Mouse (Mus musculus): Measurements from ENCODE around the gene Zfp119b.

The Zfp119b gene

GRCm38 (mm10) chr17:55949400-55949799, at the start of gene Zfp119b:
Gene Zfp119b, minus strand, starts transcription at chr17:55949500.
- no peak for DNase-seq (ENCODE audit: low spot score)

- no peak for DNase-seq (ENCODE audit: low spot score)
Measured at GRCm38 (mm10) chr17:55996007-55996406, 46.7 kb upstream of the Zfp119b start.

GRCm38 (mm10) chr17:55990278-55990898, 41.1 kb upstream of the Zfp119b start:
- DNase-seq (ENCODE audit: low spot score) = no peak

GRCm38 (mm10) chr17:55986030-55986961, 37.0 kb upstream of the Zfp119b start, which contains the start of gene Fsd1:
Gene Fsd1, plus strand, starts transcription at chr17:55986509.
- no peak for DNase-seq (ENCODE audit: low spot score)

- DNase-seq (ENCODE audit: low spot score) = no peak
Measured at GRCm38 (mm10) chr17:55977301-55977700, 28.0 kb upstream of the Zfp119b start.

- DNase-seq (ENCODE audit: low spot score) = peak; percentile 78
Measured at GRCm38 (mm10) chr17:55976255-55976862, 27.1 kb upstream of the Zfp119b start.

- DNase-seq (ENCODE audit: low spot score) = no peak
Measured at GRCm38 (mm10) chr17:55971453-55971852, 22.2 kb upstream of the Zfp119b start.

GRCm38 (mm10) chr17:55969966-55970891, 20.9 kb upstream of the Zfp119b start, which contains the start of gene Shd:
Gene Shd, plus strand, starts transcription at chr17:55970467.
- DNase-seq (ENCODE audit: low spot score) = no peak

GRCm38 (mm10) chr17:55969560-55969959, 20.3 kb upstream of the Zfp119b start:
- no peak for DNase-seq (ENCODE audit: low spot score)

- DNase-seq (ENCODE audit: low spot score) = no peak
Measured at GRCm38 (mm10) chr17:55968210-55968609, 18.9 kb upstream of the Zfp119b start.

- DNase-seq (ENCODE audit: low spot score) = no peak
Measured at GRCm38 (mm10) chr17:55967186-55967585, 17.9 kb upstream of the Zfp119b start.

- DNase-seq (ENCODE audit: low spot score) = no peak
Measured at GRCm38 (mm10) chr17:55964996-55965395, 15.7 kb upstream of the Zfp119b start.

- DNase-seq (ENCODE audit: low spot score) = no peak
Measured at GRCm38 (mm10) chr17:55964496-55964895, 15.2 kb upstream of the Zfp119b start.

GRCm38 (mm10) chr17:55963171-55963570, 13.9 kb upstream of the Zfp119b start:
- no peak for DNase-seq (ENCODE audit: low spot score)

GRCm38 (mm10) chr17:55961631-55962030, 12.3 kb upstream of the Zfp119b start:
- DNase-seq (ENCODE audit: low spot score) = no peak

GRCm38 (mm10) chr17:55960791-55961190, 11.5 kb upstream of the Zfp119b start:
- no peak for DNase-seq (ENCODE audit: low spot score)

GRCm38 (mm10) chr17:55959946-55960740, 10.8 kb upstream of the Zfp119b start:
- DNase-seq (ENCODE audit: low spot score) = no peak

- peak; percentile 94 for DNase-seq (ENCODE audit: low spot score)
Measured at GRCm38 (mm10) chr17:55958918-55959728, 9.8 kb upstream of the Zfp119b start, which contains the start of gene Yju2. Gene Yju2, plus strand, starts transcription at chr17:55959099.

- DNase-seq (ENCODE audit: low spot score) = no peak
Measured at GRCm38 (mm10) chr17:55958584-55958886, 9.2 kb upstream of the Zfp119b start.
